Mouse (Mus musculus): ENCODE results near the gene Zfp804a. TPM values are rescaled to one million over a fixed set of nuclear protein-coding genes. Genes with fewer than 3 reads are reported as not detected.

Gene Zfp804a
- polyA plus RNA-seq, 1 experiment from 2014 or later = 10.9 TPM

- no peaks in the 10 kb centered on the region for H3K27me3 ChIP-seq
- H3K27ac ChIP-seq (replicated peaks) = no peak overlapping the region
- no peak overlapping the region for H3K9ac ChIP-seq
- 0 out of 2 replicates have a peak, but pooled peaks cover 4% of the 10 kb centered on the region for H3K4me1 ChIP-seq (replicated peaks)
- no peak overlapping the region for H3K4me3 ChIP-seq
- ATAC-seq (ENCODE audit: low read depth) = no peak
- no peak overlapping the region for H3K4me2 ChIP-seq
- H3K36me3 ChIP-seq = no peaks in the 10 kb centered on the region
- no peaks in the 10 kb centered on the region for H3K9me3 ChIP-seq
- WGBS = 38% methylated on average over 2 of the region's 2 CpGs
Observed at GRCm38 (mm10) chr2:82119577-82119976, 66.6 kb downstream of the Zfp804a start.

- Histone ChIP-seq H3K4me1 (replicated peaks) (no peaks in the 10 kb centered on the region), H3K4me2 (no peak overlapping the region), H3K27ac (replicated peaks) (no peak overlapping the region), H3K27me3 (no peaks in the 10 kb centered on the region), H3K9ac (no peak overlapping the region), H3K4me3 (no peak overlapping the region), H3K36me3 (no peaks in the 10 kb centered on the region), H3K9me3 (no peaks in the 10 kb centered on the region; the same call in 1 of the 2 replicates)
- no peak for ATAC-seq (ENCODE audit: low read depth)
- WGBS = 94% methylated on average over 2 of the region's 2 CpGs
Observed at GRCm38 (mm10) chr2:82178693-82179092, 125.7 kb downstream of the Zfp804a start.

GRCm38 (mm10) chr2:82181010-82181409 is 128.0 kb downstream of the Zfp804a start:
- Histone ChIP-seq H3K4me1 (replicated peaks) (no peaks in the 10 kb centered on the region), H3K4me2 (no peak overlapping the region), H3K9ac (no peak overlapping the region), H3K36me3 (no peaks in the 10 kb centered on the region), H3K4me3 (no peak overlapping the region), H3K27me3 (no peaks in the 10 kb centered on the region), H3K9me3 (no peaks in the 10 kb centered on the region), H3K27ac (replicated peaks) (no peak overlapping the region)
- 100% methylated on average over 1 of the region's 1 CpGs for WGBS
- no peak for ATAC-seq (ENCODE audit: low read depth)

- 83% methylated on average over 5 of the region's 5 CpGs for WGBS
- Histone ChIP-seq H3K27ac (replicated peaks) (no peak overlapping the region), H3K36me3 (no peaks in the 10 kb centered on the region)
Observed at GRCm38 (mm10) chr2:82199901-82200300, 146.9 kb downstream of the Zfp804a start.

GRCm38 (mm10) chr2:82200616-82201015 is 147.6 kb downstream of the Zfp804a start:
- Histone ChIP-seq H3K9me3 (no peaks in the 10 kb centered on the region), H3K27ac (replicated peaks) (no peak overlapping the region), H3K27me3 (no peaks in the 10 kb centered on the region), H3K36me3 (no peaks in the 10 kb centered on the region), H3K4me3 (no peak overlapping the region), H3K4me2 (no peak overlapping the region), H3K9ac (no peak overlapping the region), H3K4me1 (replicated peaks) (no peaks in the 10 kb centered on the region)
- ATAC-seq (ENCODE audit: low read depth) = no peak
- WGBS = 68% methylated on average over 5 of the region's 5 CpGs

More at GRCm38 (mm10) chr2:82199901-82200300, 146.9 kb downstream of the Zfp804a start:
- H3K9me3 ChIP-seq = no peaks in the 10 kb centered on the region
- H3K4me1 ChIP-seq (replicated peaks) = no peaks in the 10 kb centered on the region
- no peak overlapping the region for H3K4me2 ChIP-seq
- no peak overlapping the region for H3K4me3 ChIP-seq
- no peaks in the 10 kb centered on the region for H3K27me3 ChIP-seq
- no peak for ATAC-seq (ENCODE audit: low read depth)
- no peak overlapping the region for H3K9ac ChIP-seq

GRCm38 (mm10) chr2:82210605-82211004 is 157.6 kb downstream of the Zfp804a start:
- ATAC-seq (ENCODE audit: low read depth) = no peak
- Histone ChIP-seq H3K9ac (no peak overlapping the region), H3K4me2 (no peak overlapping the region), H3K27me3 (no peaks in the 10 kb centered on the region), H3K4me1 (replicated peaks) (no peaks in the 10 kb centered on the region), H3K27ac (replicated peaks) (no peak overlapping the region), H3K4me3 (no peak overlapping the region), H3K9me3 (0 out of 2 replicates have a peak, but pooled peaks cover 6% of the 10 kb centered on the region), H3K36me3 (no peaks in the 10 kb centered on the region)
- 94% methylated on average over 1 of the region's 1 CpGs for WGBS

GRCm38 (mm10) chr2:82211972-82212371 is 158.9 kb downstream of the Zfp804a start:
- Histone ChIP-seq H3K27ac (replicated peaks) (no peak overlapping the region), H3K4me1 (replicated peaks) (no peaks in the 10 kb centered on the region), H3K9ac (no peak overlapping the region), H3K36me3 (no peaks in the 10 kb centered on the region), H3K9me3 (0 out of 2 replicates have a peak, but pooled peaks cover 8% of the 10 kb centered on the region), H3K27me3 (no peaks in the 10 kb centered on the region), H3K4me2 (no peak overlapping the region), H3K4me3 (no peak overlapping the region)
- 84% methylated on average over 1 of the region's 1 CpGs for WGBS
- ATAC-seq (ENCODE audit: low read depth) = no peak

- ATAC-seq (ENCODE audit: low read depth) = no peak
Observed at GRCm38 (mm10) chr2:82217873-82218272, 164.9 kb downstream of the Zfp804a start.

GRCm38 (mm10) chr2:82246020-82246419 is 193.0 kb downstream of the Zfp804a start:
- Histone ChIP-seq H3K4me2 (no peak overlapping the region), H3K27ac (replicated peaks) (no peak overlapping the region), H3K4me3 (no peak overlapping the region), H3K4me1 (replicated peaks) (no peaks in the 10 kb centered on the region), H3K36me3 (no peaks in the 10 kb centered on the region), H3K27me3 (no peaks in the 10 kb centered on the region), H3K9me3 (no peaks in the 10 kb centered on the region), H3K9ac (no peak overlapping the region)
- no peak for ATAC-seq (ENCODE audit: low read depth)

More at GRCm38 (mm10) chr2:82217873-82218272, 164.9 kb downstream of the Zfp804a start:
- 0 out of 2 replicates have a peak, but pooled peaks cover 8% of the 10 kb centered on the region for H3K9me3 ChIP-seq
- no peak overlapping the region for H3K27ac ChIP-seq (replicated peaks)
- no peak overlapping the region for H3K9ac ChIP-seq
- WGBS = 83% methylated on average over 2 of the region's 2 CpGs
- H3K36me3 ChIP-seq = no peaks in the 10 kb centered on the region
- no peak overlapping the region for H3K4me2 ChIP-seq
- H3K27me3 ChIP-seq = no peaks in the 10 kb centered on the region
- no peak overlapping the region for H3K4me3 ChIP-seq
- H3K4me1 ChIP-seq (replicated peaks) = no peaks in the 10 kb centered on the region

- H3K4me1 ChIP-seq (replicated peaks) = no peaks in the 10 kb centered on the region
- no peak overlapping the region for H3K27ac ChIP-seq (replicated peaks)
- H3K9ac ChIP-seq = no peak overlapping the region
- H3K4me2 ChIP-seq = no peak overlapping the region
- no peak overlapping the region for H3K4me3 ChIP-seq
- no peaks in the 10 kb centered on the region for H3K9me3 ChIP-seq
- no peak for ATAC-seq (ENCODE audit: low read depth)
- no peaks in the 10 kb centered on the region for H3K27me3 ChIP-seq
- no peaks in the 10 kb centered on the region for H3K36me3 ChIP-seq
Observed at GRCm38 (mm10) chr2:82246902-82247522, 194.0 kb downstream of the Zfp804a start.

- ATAC-seq (ENCODE audit: low read depth) = no peak
- WGBS = 77% methylated on average over 5 of the region's 5 CpGs
- Histone ChIP-seq H3K27me3 (no peaks in the 10 kb centered on the region), H3K36me3 (peaks cover 10% of the 10 kb centered on the region; the same call in 1 of the 2 replicates), H3K27ac (replicated peaks) (no peak overlapping the region), H3K4me2 (no peak overlapping the region), H3K4me1 (replicated peaks) (no peaks in the 10 kb centered on the region), H3K9me3 (no peaks in the 10 kb centered on the region), H3K9ac (no peak overlapping the region), H3K4me3 (no peak overlapping the region)
Observed at GRCm38 (mm10) chr2:82253382-82253781, 200.4 kb downstream of the Zfp804a start.

GRCm38 (mm10) chr2:82282591-82283269 is 229.7 kb downstream of the Zfp804a start:
- no peaks in the 10 kb centered on the region for H3K4me1 ChIP-seq (replicated peaks)
- peak; percentile 74; the same call in 1 of the 2 replicates for ATAC-seq (ENCODE audit: low read depth)
- WGBS = 68% methylated on average over 2 of the region's 2 CpGs
- no peak overlapping the region for H3K9ac ChIP-seq
- no peaks in the 10 kb centered on the region for H3K9me3 ChIP-seq
- no peaks in the 10 kb centered on the region for H3K36me3 ChIP-seq
- no peaks in the 10 kb centered on the region for H3K27me3 ChIP-seq
- no peak overlapping the region for H3K27ac ChIP-seq (replicated peaks)
- H3K4me2 ChIP-seq = no peak overlapping the region
- H3K4me3 ChIP-seq = no peak overlapping the region
